Mouse (Mus musculus): ENCODE measurements around the gene Evi5. TPM values are rescaled to one million over a fixed set of nuclear protein-coding genes. Genes with fewer than 3 reads are reported as not detected.

Evi5 gene
- polyA plus RNA-seq, 1 experiment from 2014 or later: 55.0 TPM

- ATAC-seq (ENCODE audit: low FRiP score): no peak
- Histone ChIP-seq H3K4me2 (no peak overlapping the region), H3K9ac (no peak overlapping the region), H3K27me3 (no peaks in the 10 kb centered on the region), H3K27ac (no peak overlapping the region), H3K9me3 (no peaks in the 10 kb centered on the region), H3K4me1 (replicated peaks) (no peaks in the 10 kb centered on the region), H3K36me3 (peaks cover 7% of the 10 kb centered on the region), H3K4me3 (no peak overlapping the region)
- 69% methylated on average over 5 of the region's 5 CpGs for WGBS
Measured at GRCm38 (mm10) chr5:107759121-107759520, 115.8 kb downstream of the Evi5 start.

DNA sequence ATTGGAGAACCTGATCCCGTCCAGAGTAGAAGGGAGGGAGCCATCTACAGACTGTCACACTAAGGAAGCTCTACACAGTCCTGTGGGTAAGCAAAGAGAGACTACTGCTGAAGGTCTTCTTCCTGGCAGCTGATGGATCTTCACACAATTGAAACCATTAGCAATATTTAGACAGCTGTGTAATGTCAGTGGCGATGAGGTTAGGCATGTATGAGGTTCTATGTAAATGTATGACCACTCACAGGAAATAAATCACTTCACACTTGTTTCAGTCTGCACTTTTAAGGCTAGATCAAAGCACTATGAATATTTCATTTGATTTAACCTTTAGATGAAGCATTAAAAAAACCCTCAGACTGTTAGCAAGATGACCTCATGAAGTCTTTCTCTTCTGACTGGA, 118.8 kb downstream of the Evi5 start:
- Histone ChIP-seq H3K9ac (no peak overlapping the region), H3K27ac (no peak overlapping the region), H3K4me1 (replicated peaks) (no peaks in the 10 kb centered on the region), H3K9me3 (no peaks in the 10 kb centered on the region), H3K4me3 (no peak overlapping the region), H3K36me3 (peaks cover 4% of the 10 kb centered on the region; the same call in 1 of the 2 replicates), H3K27me3 (no peaks in the 10 kb centered on the region), H3K4me2 (no peak overlapping the region)
- 77% methylated on average over 2 of the region's 2 CpGs for WGBS
- ATAC-seq (ENCODE audit: low FRiP score): no peak

- H3K27me3 ChIP-seq: no peaks in the 10 kb centered on the region
- no peaks in the 10 kb centered on the region for H3K4me1 ChIP-seq (replicated peaks)
- no peaks in the 10 kb centered on the region for H3K9me3 ChIP-seq
- no peak overlapping the region for H3K9ac ChIP-seq
- ATAC-seq (ENCODE audit: low FRiP score): no peak
- 97% methylated on average over 1 of the region's 1 CpGs for WGBS
- H3K4me2 ChIP-seq: no peak overlapping the region
- H3K4me3 ChIP-seq: no peak overlapping the region
- H3K36me3 ChIP-seq: peaks cover 4% of the 10 kb centered on the region; the same call in 1 of the 2 replicates
- no peak overlapping the region for H3K27ac ChIP-seq
Measured at GRCm38 (mm10) chr5:107754740-107755139, 120.2 kb downstream of the Evi5 start.

DNA sequence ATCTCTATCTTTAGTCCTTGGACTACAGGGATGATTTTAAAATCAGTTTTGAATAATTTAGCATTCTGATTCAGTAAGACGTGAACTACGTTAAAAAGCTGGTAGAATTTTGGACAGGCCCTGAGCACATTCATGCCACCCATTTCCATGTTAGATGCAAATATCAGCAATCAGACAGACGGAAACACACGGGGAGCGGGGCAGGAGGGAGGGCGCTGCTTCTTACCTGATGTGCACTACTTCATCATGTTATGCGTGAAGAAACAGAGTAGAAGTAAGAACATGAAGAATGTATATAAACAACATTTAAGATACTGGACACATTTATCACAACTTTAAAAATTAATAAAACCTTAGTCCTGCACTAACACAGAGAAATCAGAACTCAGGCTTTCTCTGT, 121.3 kb downstream of the Evi5 start:
- H3K36me3 ChIP-seq: peaks cover 4% of the 10 kb centered on the region; the same call in 1 of the 2 replicates
- H3K4me1 ChIP-seq (replicated peaks): no peaks in the 10 kb centered on the region
- H3K4me3 ChIP-seq: no peak overlapping the region
- H3K27ac ChIP-seq: no peak overlapping the region
- no peaks in the 10 kb centered on the region for H3K9me3 ChIP-seq
- no peak overlapping the region for H3K9ac ChIP-seq
- no peak overlapping the region for H3K4me2 ChIP-seq
- 97% methylated on average over 7 of the region's 7 CpGs for WGBS
- H3K27me3 ChIP-seq: no peaks in the 10 kb centered on the region
- no peak for ATAC-seq (ENCODE audit: low FRiP score)

GRCm38 (mm10) chr5:107749229-107749916, 125.5 kb downstream of the Evi5 start:
- Histone ChIP-seq H3K27ac (no peak overlapping the region), H3K36me3 (no peaks in the 10 kb centered on the region), H3K27me3 (no peaks in the 10 kb centered on the region), H3K4me2 (no peak overlapping the region), H3K9ac (no peak overlapping the region), H3K4me1 (replicated peaks) (no peaks in the 10 kb centered on the region), H3K9me3 (no peaks in the 10 kb centered on the region), H3K4me3 (no peak overlapping the region)
- ATAC-seq (ENCODE audit: low FRiP score): no peak
- WGBS: 75% methylated on average over 9 of the region's 9 CpGs

DNA sequence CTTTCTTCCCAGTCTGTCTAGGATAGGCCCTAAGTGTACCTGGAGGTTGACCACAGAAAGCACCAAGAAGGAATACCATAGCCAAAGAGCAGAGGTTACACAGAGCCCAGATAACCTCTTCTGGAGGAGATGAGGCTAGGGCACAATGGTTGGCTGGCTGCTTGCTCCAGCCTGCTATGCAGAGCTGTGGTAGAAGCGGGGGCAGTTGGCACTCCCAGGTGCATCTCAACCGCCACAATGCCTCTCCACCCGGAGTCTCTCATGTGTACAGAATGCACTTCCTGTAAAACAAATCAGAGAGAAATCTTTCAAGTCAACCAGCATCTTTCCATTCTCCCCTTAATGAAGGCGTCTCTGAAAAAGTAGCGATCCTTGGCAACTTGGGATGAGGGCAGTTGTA, 135.9 kb downstream of the Evi5 start:
- ATAC-seq (ENCODE audit: low FRiP score): no peak
- H3K27ac ChIP-seq: no peak overlapping the region
- WGBS: 95% methylated on average over 5 of the region's 5 CpGs
- H3K4me1 ChIP-seq (replicated peaks): no peaks in the 10 kb centered on the region
- 0 out of 2 replicates have a peak, but pooled peaks cover 4% of the 10 kb centered on the region for H3K36me3 ChIP-seq
- no peak overlapping the region for H3K9ac ChIP-seq
- H3K27me3 ChIP-seq: no peaks in the 10 kb centered on the region
- no peak overlapping the region for H3K4me2 ChIP-seq
- no peak overlapping the region for H3K4me3 ChIP-seq
- no peaks in the 10 kb centered on the region for H3K9me3 ChIP-seq

DNA sequence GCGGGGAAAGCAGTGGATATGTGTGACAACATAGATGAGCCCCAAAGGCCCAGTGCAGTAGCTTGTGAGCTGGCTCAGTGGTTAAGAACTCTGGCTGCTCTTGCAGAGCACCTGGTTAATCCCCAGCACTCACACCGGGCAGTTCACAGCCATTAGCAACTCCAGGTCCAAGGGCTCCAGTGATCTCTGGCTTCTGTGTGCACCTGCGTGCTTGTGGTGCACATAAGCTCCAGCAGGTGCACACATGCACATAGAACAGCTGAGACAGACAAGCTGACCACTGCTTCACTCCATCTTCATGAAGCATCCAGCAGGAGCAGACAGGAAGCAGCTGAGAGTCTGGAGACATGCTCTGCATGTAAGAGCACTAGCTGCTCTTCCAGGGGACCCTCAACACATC, 136.6 kb downstream of the Evi5 start:
- Histone ChIP-seq H3K4me2 (no peak overlapping the region), H3K27me3 (no peaks in the 10 kb centered on the region), H3K4me1 (replicated peaks) (no peaks in the 10 kb centered on the region), H3K9ac (no peak overlapping the region), H3K9me3 (no peaks in the 10 kb centered on the region), H3K27ac (no peak overlapping the region), H3K4me3 (no peak overlapping the region), H3K36me3 (0 out of 2 replicates have a peak, but pooled peaks cover 4% of the 10 kb centered on the region)
- no peak for ATAC-seq (ENCODE audit: low FRiP score)
- WGBS: 89% methylated on average over 3 of the region's 3 CpGs

GRCm38 (mm10) chr5:107736171-107736570, 138.7 kb downstream of the Evi5 start:
- Histone ChIP-seq H3K4me2 (no peak overlapping the region), H3K27me3 (peaks cover 11% of the 10 kb centered on the region), H3K36me3 (no peaks in the 10 kb centered on the region), H3K4me3 (no peak overlapping the region), H3K4me1 (replicated peaks) (no peaks in the 10 kb centered on the region), H3K9ac (no peak overlapping the region), H3K9me3 (no peaks in the 10 kb centered on the region), H3K27ac (no peak overlapping the region)
- ATAC-seq (ENCODE audit: low FRiP score): no peak
- 86% methylated on average over 5 of the region's 5 CpGs for WGBS

DNA sequence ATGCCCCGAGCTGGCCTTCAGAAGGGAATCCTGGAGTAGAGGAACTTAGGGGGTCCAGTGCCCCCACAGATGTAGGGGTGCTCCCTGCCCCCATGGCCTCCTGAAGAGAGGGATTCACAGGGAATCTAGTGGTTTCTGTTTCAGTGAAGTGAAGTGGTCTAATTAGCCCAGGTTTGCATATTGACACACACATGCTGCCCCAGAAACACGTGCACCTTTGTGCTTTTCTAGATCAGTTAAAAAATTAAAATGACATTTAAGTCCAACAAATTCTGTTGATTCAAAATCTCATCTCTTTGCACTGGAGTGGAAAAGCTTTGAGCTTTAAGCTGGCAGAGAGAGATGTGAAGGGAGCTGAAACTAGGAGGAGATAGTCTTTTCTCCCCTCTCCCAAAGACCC, 143.1 kb downstream of the Evi5 start:
- Histone ChIP-seq H3K9me3 (no peaks in the 10 kb centered on the region), H3K27me3 (peaks cover 51% of the 10 kb centered on the region), H3K4me1 (replicated peaks) (0 out of 2 replicates have a peak, but pooled peaks cover under 1% of the 10 kb centered on the region), H3K9ac (no peak overlapping the region), H3K27ac (no peak overlapping the region), H3K36me3 (no peaks in the 10 kb centered on the region), H3K4me3 (no peak overlapping the region), H3K4me2 (no peak overlapping the region)
- 26% methylated on average over 2 of the region's 2 CpGs for WGBS
- no peak for ATAC-seq (ENCODE audit: low FRiP score)

- no peak for ATAC-seq (ENCODE audit: low FRiP score)
- no peak overlapping the region for H3K9ac ChIP-seq
- H3K4me2 ChIP-seq: no peak overlapping the region
- no peak overlapping the region for H3K27ac ChIP-seq
- H3K27me3 ChIP-seq: peaks cover 55% of the 10 kb centered on the region
- H3K9me3 ChIP-seq: no peaks in the 10 kb centered on the region
- peaks cover 5% of the 10 kb centered on the region; the same call in 1 of the 2 replicates for H3K4me1 ChIP-seq (replicated peaks)
- no peaks in the 10 kb centered on the region for H3K36me3 ChIP-seq
- WGBS: 59% methylated on average over 3 of the region's 3 CpGs
- no peak overlapping the region for H3K4me3 ChIP-seq
Measured at GRCm38 (mm10) chr5:107731408-107731807, 143.5 kb downstream of the Evi5 start.

- H3K27me3 ChIP-seq: peaks cover 95% of the 10 kb centered on the region
- ATAC-seq (ENCODE audit: low FRiP score): no peak
Measured at GRCm38 (mm10) chr5:107727007-107727402, 147.9 kb downstream of the Evi5 start.

GRCm38 (mm10) chr5:107726281-107727006, 148.5 kb downstream of the Evi5 start:
- Histone ChIP-seq H3K4me3 (peak overlapping the region; percentile 25), H3K36me3 (no peaks in the 10 kb centered on the region), H3K9me3 (no peaks in the 10 kb centered on the region), H3K4me1 (replicated peaks) (peaks cover 43% of the 10 kb centered on the region), H3K9ac (no peak overlapping the region), H3K4me2 (peak overlapping the region; percentile 43), H3K27ac (no peak overlapping the region), H3K27me3 (peaks cover 96% of the 10 kb centered on the region)
- 0 out of 2 replicates have a peak, but pooled peaks have one; percentile 30 for ATAC-seq (ENCODE audit: low FRiP score)
- WGBS: under 1% methylated on average over 57 of the region's 57 CpGs

More at GRCm38 (mm10) chr5:107727007-107727402, 147.9 kb downstream of the Evi5 start:
- Histone ChIP-seq H3K9me3 (no peaks in the 10 kb centered on the region), H3K4me1 (replicated peaks) (peaks cover 38% of the 10 kb centered on the region), H3K9ac (no peak overlapping the region), H3K27ac (no peak overlapping the region), H3K36me3 (no peaks in the 10 kb centered on the region), H3K4me3 (peak overlapping the region; percentile 25; the same call in 1 of the 2 replicates), H3K4me2 (peak overlapping the region; percentile 43; the same call in 1 of the 2 replicates)
- WGBS: 12% methylated on average over 12 of the region's 12 CpGs

All from hindbrain, embryonic 13.5 days (tissue).